Mouse (Mus musculus) WW6 (cell line): ENCODE data around the gene Hdhd3.

Experiments
- DNase-seq: peaks from one replicate; pipeline ENCODE4 v3.0.0-alpha.2; 2013; ENCODE audit warnings: low read depth, low spot score

Gene Hdhd3

DNA sequence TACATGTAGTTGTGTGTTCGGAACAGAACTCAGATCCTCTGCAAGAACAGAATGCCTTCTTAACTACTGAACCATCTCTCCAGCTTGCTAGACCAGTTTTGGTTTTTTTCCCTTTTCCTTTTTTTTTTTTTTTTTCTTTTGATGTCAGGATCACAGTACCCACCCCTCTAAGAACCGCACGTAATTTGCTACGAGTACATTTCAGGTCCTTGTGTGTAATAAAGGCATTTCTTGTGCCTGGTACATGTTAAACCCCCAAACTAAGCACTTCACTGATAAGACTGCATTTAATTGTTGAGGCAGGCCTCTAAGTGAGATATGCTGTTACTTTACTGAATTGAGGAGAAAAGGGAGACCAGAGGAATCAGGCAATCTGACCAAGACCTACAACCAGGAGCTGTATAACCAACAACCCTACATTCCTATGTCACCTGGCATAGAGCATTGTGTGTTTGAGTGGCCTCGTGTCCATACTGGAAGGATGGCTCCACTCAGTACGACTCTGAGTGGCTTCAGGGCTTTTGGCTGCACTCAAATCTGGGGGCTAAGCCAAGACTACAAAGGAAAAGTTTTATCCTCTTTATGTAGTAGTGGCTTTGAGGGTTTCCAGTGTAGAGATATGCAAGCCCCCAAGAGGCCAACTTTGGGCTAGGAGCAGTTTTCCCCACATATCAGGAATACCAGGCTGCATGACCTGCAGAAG lies 25.6 kb downstream of the Hdhd3 start:
- DNase-seq, result no peak

DNA sequence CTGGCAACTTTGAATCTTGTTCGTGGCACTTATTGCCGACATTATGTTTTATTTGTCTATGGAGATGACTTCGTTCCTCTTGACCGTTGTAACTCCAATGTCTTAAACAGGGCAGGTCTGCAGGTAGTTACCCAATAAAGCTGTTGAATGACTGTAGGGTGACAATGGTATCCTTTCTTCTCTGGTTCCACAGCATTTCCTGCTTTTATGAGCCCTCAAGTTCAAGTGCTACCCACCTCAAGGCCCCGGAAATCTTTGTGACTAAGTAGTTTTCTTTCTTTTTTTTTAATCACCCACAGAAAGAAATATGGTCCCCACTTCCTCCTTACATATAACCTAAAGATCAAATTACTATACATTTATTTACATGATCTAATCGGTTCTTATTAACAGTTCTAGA lies 27.5 kb downstream of the Hdhd3 start:
- no peak for DNase-seq

DNA sequence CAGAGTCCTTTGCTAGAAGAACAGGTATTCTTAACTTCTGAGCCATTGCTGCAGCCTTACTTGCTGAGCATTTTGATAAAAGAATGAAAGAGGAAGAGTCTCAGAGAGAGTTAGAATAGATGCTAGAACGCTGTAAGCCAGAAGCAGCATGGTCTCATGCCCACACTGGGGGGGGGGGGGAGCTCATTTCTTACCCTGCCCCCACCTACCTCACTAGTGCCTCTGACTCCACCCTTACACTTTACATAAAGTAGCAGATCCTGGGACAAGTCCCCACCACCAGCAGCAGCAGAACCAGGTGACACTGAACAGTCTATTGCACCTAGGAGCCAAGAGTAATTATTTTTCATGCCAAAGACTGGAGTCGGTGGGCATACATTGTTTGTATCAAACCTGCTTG lies 28.1 kb downstream of the Hdhd3 start:
- DNase-seq, result no peak

DNA sequence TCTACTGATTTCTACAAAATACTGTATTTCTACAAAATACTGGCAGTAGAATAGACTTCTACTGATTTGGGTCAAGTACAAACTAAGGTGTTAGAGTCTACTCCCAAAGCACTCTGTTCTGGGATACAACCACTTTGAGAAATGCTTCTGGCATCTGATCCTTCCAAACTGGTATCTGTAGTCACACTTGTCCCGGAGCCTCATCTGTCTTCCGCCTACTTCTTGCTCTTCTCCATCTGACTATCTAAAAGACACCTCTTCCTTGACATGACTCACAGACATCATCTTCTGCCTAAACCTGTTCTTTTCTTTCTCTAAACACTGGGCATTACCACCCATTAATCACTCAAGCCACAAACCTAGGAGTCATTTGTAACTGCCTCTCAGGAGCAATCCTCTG lies 31.2 kb downstream of the Hdhd3 start:
- DNase-seq, result no peak

DNA sequence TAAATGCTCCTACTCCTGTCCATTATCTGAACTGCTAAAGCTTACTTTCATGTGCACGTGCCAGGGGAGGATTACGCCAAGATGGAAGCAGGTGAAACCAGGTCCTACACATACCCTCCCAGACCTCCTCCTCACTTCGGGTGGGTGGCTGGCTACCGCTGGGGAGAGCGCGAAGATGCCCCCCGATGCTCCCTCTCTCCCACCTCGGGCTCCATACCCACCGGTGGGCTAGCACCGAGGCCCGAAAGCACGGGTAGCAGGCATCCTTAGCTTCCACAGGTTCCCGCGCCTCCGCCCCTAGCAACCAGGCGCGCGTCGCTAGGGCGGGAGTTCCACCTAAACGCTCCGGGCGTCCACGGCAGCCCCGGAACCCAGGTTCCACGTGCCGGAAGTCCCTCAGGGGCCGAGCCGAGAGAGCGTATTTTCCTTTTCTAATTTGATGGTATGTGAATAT lies 32.6 kb downstream of the Hdhd3 start, which contains the start of gene Wdr31:
Wdr31 (minus strand) TSS at position 299 of the 454 bp plus-strand sequence.
- DNase-seq, result peak; percentile 61

DNA sequence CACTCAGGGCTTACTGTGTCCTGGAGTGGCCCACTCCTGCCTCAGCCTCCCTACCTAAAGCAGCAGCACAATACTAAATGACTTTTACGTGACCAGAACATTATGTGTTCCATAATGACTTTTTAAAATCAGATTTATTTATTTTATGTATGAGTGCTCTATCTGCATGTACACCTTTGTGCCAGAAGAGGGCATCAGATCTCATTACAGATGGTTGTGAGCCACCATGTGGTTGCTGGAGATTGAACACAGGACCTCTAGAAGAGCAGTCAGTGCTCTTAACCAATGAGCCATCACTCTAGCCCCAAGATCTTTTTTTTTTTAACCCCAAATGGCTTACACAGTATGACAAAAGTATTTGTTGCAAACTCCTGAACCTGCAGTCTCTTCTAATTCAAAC lies 35.1 kb downstream of the Hdhd3 start:
- no peak for DNase-seq

DNA sequence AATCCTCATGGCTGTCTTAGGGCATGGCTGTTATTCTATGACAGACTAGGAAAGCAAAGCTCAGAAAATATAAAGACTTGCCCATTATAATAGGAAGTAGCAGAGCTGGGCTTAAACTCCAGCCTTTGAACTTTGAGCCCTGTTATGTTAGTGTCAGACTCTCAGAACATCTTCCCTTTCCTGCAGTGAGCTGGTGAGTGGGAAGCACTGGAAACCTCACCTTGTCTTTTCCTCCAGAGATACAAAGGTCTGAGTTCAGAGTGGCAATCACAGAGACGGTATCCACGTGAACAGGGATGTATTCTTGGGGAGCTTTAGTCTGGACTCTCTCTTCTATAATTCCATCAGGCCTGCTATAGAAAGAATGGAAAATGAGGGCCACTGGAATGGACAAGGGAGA lies 40.1 kb downstream of the Hdhd3 start:
- DNase-seq, result no peak

DNA sequence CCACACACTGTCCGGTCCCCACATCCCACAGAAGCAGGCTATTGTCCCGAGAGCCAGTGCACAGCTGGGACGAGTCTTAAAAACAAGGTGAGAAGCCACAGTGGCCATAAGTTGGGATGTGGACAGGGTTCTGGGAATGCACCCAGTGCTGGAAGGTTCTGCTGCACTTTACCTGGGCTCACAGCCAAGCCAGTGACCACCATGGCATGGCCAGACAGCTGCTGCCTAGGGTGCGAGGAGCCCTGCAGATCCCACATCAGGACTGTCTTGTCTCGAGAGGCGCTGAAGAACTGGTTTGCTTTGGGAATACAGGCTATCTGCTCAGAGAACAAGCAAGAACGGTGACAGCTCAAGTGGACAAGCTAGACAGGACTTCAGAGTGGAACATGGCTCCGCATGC lies 42.9 kb downstream of the Hdhd3 start:
- DNase-seq, result no peak

DNA sequence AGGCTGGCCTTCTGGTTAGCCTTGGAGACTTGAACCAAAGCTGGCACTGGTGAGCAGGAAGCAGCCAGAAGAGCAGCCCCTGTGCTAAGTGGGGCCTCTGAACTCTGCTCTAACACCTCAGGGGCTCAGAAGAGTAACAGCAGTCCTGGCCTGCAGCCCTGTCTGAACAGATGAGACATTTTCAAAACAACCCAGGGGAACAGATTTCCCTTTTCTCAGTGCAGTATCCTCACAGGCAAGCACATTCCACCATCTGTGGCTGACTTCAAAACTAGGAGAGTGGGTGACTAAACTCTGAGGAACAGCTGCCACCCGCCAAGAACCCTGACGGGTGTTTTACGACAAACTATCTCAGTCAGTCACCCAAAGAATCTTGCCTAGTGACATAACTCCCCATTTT lies 44.2 kb downstream of the Hdhd3 start:
- no peak for DNase-seq

DNA sequence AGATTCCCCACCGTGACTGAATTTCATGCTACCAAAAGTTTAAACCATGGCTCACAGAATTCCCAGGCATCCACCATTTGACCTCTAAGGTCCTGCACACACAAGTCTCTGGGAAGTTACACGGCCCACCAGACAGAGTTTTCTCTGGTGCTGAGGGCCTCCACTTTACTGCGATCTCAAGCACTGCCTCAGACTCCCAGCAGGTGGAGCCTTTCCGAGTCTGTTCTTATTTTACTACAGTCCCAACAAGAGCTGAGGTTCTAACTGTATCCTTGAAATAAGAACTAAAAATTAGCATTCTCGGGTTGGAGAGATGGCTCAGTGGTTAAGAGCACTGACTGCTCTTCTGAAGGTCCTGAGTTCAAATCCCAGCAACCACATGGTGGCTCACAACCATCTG lies 48.3 kb downstream of the Hdhd3 start:
- no peak for DNase-seq
